Mouse (Mus musculus): ENCODE measurements at regions not wholly inside any gene's neighbourhood (a gene's known extent, or its start where the extent isn't known, plus 50 kb on each side); places are given as distances from the start of the nearest gene placed in this dataset.

DNA sequence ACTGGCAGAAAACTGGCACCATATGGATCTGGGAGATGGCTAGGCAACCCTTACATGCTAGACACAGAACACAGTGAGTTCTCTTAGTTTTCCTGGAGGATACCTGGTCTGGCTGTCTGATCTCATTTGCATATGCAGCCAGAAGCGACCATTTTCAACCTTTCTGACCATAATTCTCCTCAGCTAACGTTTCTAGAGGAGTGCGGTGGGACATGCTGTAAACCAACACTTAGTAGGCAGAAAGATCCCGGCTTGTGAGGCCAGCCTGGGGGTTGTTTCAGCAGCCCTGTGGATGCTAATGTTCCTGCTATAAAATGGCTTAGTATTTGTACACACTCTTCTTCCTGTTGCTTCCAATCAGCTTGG, 168.6 kb upstream of the Olig3 start:
- DNase-seq = no peak

- no peak for DNase-seq
Observed at GRCm38 (mm10) chr10:19187084-19187615, 169.2 kb upstream of the Olig3 start.

DNA sequence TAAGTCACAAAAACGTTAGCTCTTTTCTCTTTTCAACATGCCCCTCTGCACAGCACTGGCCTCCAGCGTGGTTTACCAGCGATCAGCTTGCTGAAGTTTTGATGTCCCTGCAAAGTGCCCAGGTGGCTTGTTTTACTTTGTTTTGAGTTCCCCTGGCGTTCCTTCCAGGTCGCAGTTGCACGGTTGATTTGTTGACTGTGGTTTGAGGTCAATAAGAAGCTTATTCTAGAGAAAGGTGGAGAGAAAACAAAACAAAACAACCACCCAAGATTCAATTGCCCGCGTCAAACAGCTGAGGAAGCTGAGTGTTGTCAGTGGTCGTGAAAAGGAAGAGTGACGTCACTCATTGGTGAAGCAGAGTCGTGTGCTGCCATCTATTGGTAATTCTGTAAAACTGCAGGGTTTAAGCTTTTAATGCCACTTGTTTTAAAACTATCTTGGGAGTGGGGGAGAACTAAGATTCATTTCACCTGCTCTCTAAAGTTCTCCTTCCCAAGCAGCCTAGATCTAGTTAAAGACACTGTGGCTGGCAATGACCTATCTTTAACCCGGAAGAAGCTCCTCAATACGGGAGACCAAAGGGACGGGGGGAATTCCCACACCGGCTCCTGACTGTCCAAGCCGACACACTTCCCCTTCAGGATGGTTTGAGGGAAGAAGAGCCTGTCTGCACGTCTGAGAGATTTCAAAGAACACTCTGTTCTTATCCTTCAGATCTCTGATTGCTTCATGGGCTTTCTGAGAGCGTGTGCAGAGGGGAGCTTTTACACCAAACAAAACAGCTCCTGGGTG, 170.3 kb upstream of the Olig3 start:
- peak; percentile 14 for DNase-seq

DNA sequence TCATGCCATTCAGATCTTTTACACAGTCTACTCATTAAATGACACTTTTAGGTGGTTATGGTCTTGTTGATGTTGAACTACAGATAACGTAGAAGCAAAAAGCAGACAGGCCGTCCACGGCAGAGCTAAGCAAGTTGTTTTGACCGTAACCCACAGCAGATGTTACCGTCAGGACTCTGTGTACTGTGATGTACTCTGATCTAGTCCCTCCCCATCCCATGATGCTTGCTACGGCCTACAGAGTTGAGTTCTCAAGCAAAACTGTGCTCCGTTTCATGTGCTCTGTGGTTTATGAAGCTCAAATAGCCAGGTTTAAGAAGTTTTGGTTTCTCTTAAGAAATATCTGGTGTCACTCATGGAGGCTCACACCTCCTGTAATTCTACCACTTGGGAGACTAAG, 169.4 kb upstream of the Tnfaip3 start:
- no peak for DNase-seq

- DNase-seq = no peak
Observed at GRCm38 (mm10) chr10:19177895-19178294, 162.4 kb upstream of the Tnfaip3 start.

GRCm38 (mm10) chr10:19177414-19177813, 162.0 kb upstream of the Tnfaip3 start:
- DNase-seq = no peak

DNA sequence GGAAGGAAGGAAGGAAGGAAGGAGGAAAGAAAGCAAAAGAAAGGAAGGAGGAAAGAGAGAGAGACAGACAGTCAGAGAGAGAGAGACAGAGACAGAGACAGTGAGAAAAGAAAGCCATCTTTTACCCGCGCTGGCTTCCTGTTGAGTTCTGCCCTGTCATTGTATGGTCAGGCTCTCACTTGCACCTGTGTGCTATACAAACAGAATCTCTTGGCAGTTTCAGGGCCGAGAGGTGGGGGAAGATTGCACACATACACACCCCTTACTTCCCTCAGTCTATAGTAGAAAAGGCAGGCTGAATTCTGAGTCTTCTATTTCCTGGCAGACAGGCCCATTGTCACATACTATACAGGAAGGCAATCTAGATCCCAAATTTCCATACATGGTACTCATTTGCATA, 160.8 kb upstream of the Tnfaip3 start:
- no peak for DNase-seq

GRCm38 (mm10) chr10:19171834-19172233, 156.4 kb upstream of the Tnfaip3 start:
- DNase-seq = no peak

GRCm38 (mm10) chr10:19170596-19170995, 155.1 kb upstream of the Tnfaip3 start:
- no peak for DNase-seq

- no peak for DNase-seq
Observed at GRCm38 (mm10) chr10:19169272-19169671, 153.8 kb upstream of the Tnfaip3 start.

GRCm38 (mm10) chr10:19168362-19168761, 152.9 kb upstream of the Tnfaip3 start:
- no peak for DNase-seq

- peak; percentile 24 for DNase-seq
Observed at GRCm38 (mm10) chr10:19167641-19168271, 152.3 kb upstream of the Tnfaip3 start.

- DNase-seq = no peak
Observed at GRCm38 (mm10) chr10:19167101-19167500, 151.6 kb upstream of the Tnfaip3 start.

DNA sequence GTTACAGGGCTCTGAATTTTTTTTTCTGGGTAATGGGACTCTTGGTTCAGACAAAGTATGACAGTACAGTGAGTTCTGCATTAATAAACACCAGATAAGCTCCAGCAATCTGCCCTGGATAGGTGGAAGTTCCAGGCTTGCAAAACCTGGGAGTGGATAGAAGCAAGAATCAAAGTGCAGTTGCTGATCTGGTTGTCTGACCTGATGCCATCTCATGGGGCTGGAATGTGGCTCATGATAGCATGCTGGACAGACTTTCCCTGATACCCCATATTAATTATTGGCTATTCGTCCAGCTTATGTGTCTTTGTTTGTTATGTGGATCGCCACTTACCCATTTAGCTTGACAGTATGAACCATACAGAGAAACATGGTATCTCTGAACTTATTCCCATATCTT, 146.6 kb upstream of the Tnfaip3 start:
- DNase-seq = no peak

GRCm38 (mm10) chr10:19161149-19161548, 145.7 kb upstream of the Tnfaip3 start:
- DNase-seq = no peak

GRCm38 (mm10) chr10:19154041-19154440, 138.6 kb upstream of the Tnfaip3 start:
- DNase-seq = no peak

DNA sequence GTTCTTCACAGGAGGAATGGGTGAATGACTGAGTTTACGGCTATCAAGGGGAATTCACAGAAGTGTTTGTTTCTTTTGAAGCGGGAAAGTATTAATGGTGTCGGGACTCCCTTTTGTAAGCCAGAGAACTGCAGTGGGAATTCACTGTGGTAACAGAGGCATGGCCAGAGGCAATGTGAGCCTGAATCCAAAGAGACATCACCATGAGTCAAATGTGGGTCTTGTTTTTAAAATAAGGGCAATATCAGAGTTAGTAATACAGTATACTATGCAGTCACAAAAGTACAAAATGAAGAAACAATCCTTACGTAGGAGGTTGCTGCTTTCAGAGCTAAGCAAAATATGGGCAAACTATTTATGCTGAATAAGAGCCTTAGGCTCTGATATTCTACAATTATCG, 137.3 kb upstream of the Tnfaip3 start:
- no peak for DNase-seq

DNA sequence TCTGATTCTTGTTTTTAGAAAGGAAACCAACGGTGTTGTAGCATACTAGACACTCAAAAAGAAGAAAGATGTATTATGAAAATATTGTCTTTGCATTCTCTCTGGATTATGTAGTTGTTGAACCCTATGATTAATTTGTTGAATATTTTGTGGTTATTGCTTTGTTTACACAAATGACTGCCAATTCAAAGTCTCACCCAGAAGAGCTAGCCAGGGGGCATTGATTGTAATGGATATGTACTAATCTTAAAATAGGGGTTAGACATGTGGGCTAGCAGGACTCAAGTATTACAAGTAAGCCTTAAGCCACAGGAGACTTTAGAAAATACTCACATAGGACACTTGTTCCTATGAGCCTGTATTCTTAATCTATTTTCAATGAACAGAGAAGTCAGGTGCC, 135.3 kb upstream of the Tnfaip3 start:
- DNase-seq = no peak

GRCm38 (mm10) chr10:19150005-19150404, 134.5 kb upstream of the Tnfaip3 start:
- DNase-seq = no peak

GRCm38 (mm10) chr10:19149196-19149869, 133.9 kb upstream of the Tnfaip3 start:
- no peak for DNase-seq

GRCm38 (mm10) chr10:19141481-19141880, 126.0 kb upstream of the Tnfaip3 start:
- no peak for DNase-seq

GRCm38 (mm10) chr10:19140628-19141027, 125.2 kb upstream of the Tnfaip3 start:
- DNase-seq = no peak

DNA sequence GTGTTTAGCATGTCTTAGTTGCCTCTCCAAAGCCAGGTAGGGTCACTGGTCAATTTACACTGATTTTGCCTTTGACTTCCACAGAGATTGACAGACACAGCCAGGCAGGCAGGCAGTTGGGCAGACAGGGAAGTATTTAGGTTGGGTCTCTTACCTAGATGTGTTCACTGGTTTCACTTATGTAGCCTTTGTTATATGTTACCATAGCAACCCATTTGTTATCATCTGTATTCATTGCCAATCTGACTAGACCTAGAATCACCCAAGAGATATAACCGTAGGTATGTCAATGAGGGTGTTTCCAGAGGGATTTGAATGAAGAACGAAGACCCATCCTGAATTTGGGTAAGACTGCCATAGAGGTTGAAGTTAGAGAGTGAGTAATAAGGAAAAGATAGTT, 123.8 kb upstream of the Tnfaip3 start:
- DNase-seq = no peak

DNA sequence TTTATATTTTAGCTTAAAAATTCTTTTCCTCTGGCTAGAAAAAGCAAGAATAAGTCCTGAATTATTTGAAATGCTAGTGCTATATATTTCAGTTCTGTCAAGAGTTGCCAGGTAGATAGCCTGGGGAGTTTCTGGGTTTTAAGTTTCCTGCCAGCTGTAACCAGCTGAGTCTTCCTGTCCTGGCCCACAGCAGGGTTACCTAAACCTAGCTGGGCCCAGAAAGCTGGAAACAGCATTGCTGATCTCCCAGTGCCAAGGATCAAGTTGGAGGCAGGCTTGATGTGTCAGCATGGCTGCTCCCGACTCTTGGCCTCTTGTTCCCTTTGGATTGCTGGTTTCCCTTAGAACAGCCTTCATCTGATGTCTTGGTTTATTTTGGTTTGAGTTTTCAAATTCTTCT, 122.8 kb upstream of the Tnfaip3 start:
- no peak for DNase-seq
